Mouse (Mus musculus) C2C12 (cell line): ENCODE measurements around the gene Cul4a. TPM values are rescaled to one million over a fixed set of nuclear protein-coding genes. Genes with fewer than 3 reads are reported as not detected.

ENCODE experiments used
- H3K27me3 ChIP-seq: one replicate; pipeline ENCODE4 v1.6.1; 2011; ENCODE audit not compliant: control insufficient read depth, insufficient read depth, insufficient read length
- H3K36me3 ChIP-seq: one replicate; pipeline ENCODE4 v1.6.1; 2011; ENCODE audit not compliant: control insufficient read depth, insufficient read depth
- H3K4me3 ChIP-seq: one replicate; pipeline ENCODE4 v1.5.1; 2011; ENCODE audit warnings: mild to moderate bottlenecking, control low read depth; ENCODE audit not compliant: poor library complexity, insufficient read depth, severe bottlenecking
- H3K79me2 ChIP-seq: one replicate; pipeline ENCODE4 v1.6.1; 2011; ENCODE audit not compliant: control insufficient read depth, insufficient read depth
- H3K79me3 ChIP-seq: one replicate; pipeline ENCODE4 v1.6.1; 2011; ENCODE audit warnings: low read depth, control low read depth
- H3ac ChIP-seq: one replicate; pipeline ENCODE3; 2011; ENCODE audit warnings: low read depth; ENCODE audit not compliant: control insufficient read depth, insufficient read length
- CEBPB ChIP-seq: IDR thresholded peaks from one replicate; pipeline ENCODE4 v1.6.1; 2011; ENCODE audit warnings: low read depth, mild to moderate bottlenecking, control low read depth, moderate library complexity
- CTCF ChIP-seq: IDR thresholded peaks from one replicate; pipeline ENCODE4 v1.5.1; 2011; ENCODE audit not compliant: control insufficient read depth, insufficient read depth, insufficient read length
- FOSL1 ChIP-seq: IDR thresholded peaks from one replicate; pipeline ENCODE4 v1.8.0; 2011; ENCODE audit warnings: mild to moderate bottlenecking, low read length; ENCODE audit not compliant: poor library complexity, insufficient read depth, severe bottlenecking
- MAX ChIP-seq: IDR thresholded peaks from one replicate; pipeline ENCODE4 v1.6.1; 2011; ENCODE audit warnings: mild to moderate bottlenecking, control low read depth
- MYOD1 ChIP-seq: IDR thresholded peaks from one replicate; pipeline ENCODE4 v1.6.1; 2011; ENCODE audit warnings: low read depth; ENCODE audit not compliant: control insufficient read depth, insufficient read length
- MYOG ChIP-seq: IDR thresholded peaks from one replicate; pipeline ENCODE4 v1.6.1; 2011; ENCODE audit not compliant: control insufficient read depth, insufficient read length; ENCODE audit errors: extremely low read depth
- USF1 ChIP-seq: IDR thresholded peaks from one replicate; pipeline ENCODE4 v1.6.1; 2011; ENCODE audit warnings: low read depth, mild to moderate bottlenecking, control low read depth, moderate library complexity
- polyA plus RNA-seq: library from polyadenylated mRNA; unstranded; fragments of >200 nt; fragmentation: generic; extraction: Trizol; gene quantifications from one replicate; pipeline ENCODE4 v1.2.1, GENCODE M21; 2012; ENCODE audit warnings: missing spikeins

The Cul4a gene
- polyA plus RNA-seq, 1 experiment, result 37.3 TPM

GRCm38 (mm10) chr8:13177173-13177852 is 71.9 kb downstream of the Cul4a start:
- no peaks in the 10 kb centered on the region for H3K79me2 ChIP-seq
- H3K4me3 ChIP-seq, result no peak overlapping the region
- no peak overlapping the region for H3ac ChIP-seq
- no peaks in the 10 kb centered on the region for H3K27me3 ChIP-seq
- H3K36me3 ChIP-seq, result peaks cover 56% of the 10 kb centered on the region
- TF ChIP-seq CTCF (no peak), MYOG (no peak), FOSL1 (no peak), MYOD1 (no peak), CEBPB (no peak), USF1 (no peak), MAX (no peak)
- H3K79me3 ChIP-seq, result no peaks in the 10 kb centered on the region

GRCm38 (mm10) chr8:13178137-13178536 is 72.7 kb downstream of the Cul4a start:
- Histone ChIP-seq H3K36me3 (peaks cover 48% of the 10 kb centered on the region), H3K79me2 (no peaks in the 10 kb centered on the region), H3ac (no peak overlapping the region), H3K27me3 (no peaks in the 10 kb centered on the region), H3K79me3 (no peaks in the 10 kb centered on the region), H3K4me3 (no peak overlapping the region)
- TF ChIP-seq MYOD1 (no peak), CTCF (no peak), USF1 (no peak), MAX (no peak), FOSL1 (no peak), CEBPB (no peak), MYOG (no peak)

- H3K79me2 ChIP-seq, result no peaks in the 10 kb centered on the region
- TF ChIP-seq MAX (no peak), CTCF (no peak), MYOG (no peak), CEBPB (no peak), MYOD1 (no peak), USF1 (no peak), FOSL1 (no peak)
- peaks cover 36% of the 10 kb centered on the region for H3K36me3 ChIP-seq
These were observed 74.1 kb downstream of the Cul4a start for GRCm38 (mm10) chr8:13179482-13179881.

GRCm38 (mm10) chr8:13179948-13180347 is 74.5 kb downstream of the Cul4a start:
- H3K79me2 ChIP-seq, result no peaks in the 10 kb centered on the region
- H3ac ChIP-seq, result no peak overlapping the region
- TF ChIP-seq MAX (no peak), CEBPB (no peak), MYOG (no peak), MYOD1 (no peak), CTCF (no peak)
- peaks cover 31% of the 10 kb centered on the region for H3K36me3 ChIP-seq
- no peaks in the 10 kb centered on the region for H3K79me3 ChIP-seq
- no peak overlapping the region for H3K4me3 ChIP-seq
- H3K27me3 ChIP-seq, result no peaks in the 10 kb centered on the region

More at GRCm38 (mm10) chr8:13179482-13179881, 74.1 kb downstream of the Cul4a start:
- Histone ChIP-seq H3K4me3 (no peak overlapping the region), H3K79me3 (no peaks in the 10 kb centered on the region), H3K27me3 (no peaks in the 10 kb centered on the region), H3ac (no peak overlapping the region)

- H3K79me3 ChIP-seq, result no peaks in the 10 kb centered on the region
- H3K27me3 ChIP-seq, result no peaks in the 10 kb centered on the region
- no peaks in the 10 kb centered on the region for H3K79me2 ChIP-seq
- peaks cover 27% of the 10 kb centered on the region for H3K36me3 ChIP-seq
- no peak overlapping the region for H3ac ChIP-seq
- TF ChIP-seq MYOG, result no peak
- TF ChIP-seq CEBPB, result no peak
- TF ChIP-seq USF1, result no peak
- TF ChIP-seq FOSL1, result no peak
- TF ChIP-seq CTCF, result no peak
- TF ChIP-seq MAX, result no peak
- no peak for TF ChIP-seq MYOD1
- no peak overlapping the region for H3K4me3 ChIP-seq
These were observed 75.0 kb downstream of the Cul4a start for GRCm38 (mm10) chr8:13180408-13180807.

- Histone ChIP-seq H3K4me3 (no peak overlapping the region), H3K36me3 (peaks cover 20% of the 10 kb centered on the region), H3K79me3 (no peaks in the 10 kb centered on the region), H3ac (no peak overlapping the region), H3K27me3 (no peaks in the 10 kb centered on the region), H3K79me2 (no peaks in the 10 kb centered on the region)
- TF ChIP-seq MYOD1 (no peak), MAX (no peak), CEBPB (no peak)
These were observed 75.7 kb downstream of the Cul4a start for GRCm38 (mm10) chr8:13180911-13181690.
